Mouse (Mus musculus) brain, embryonic 14.5 days (tissue): ENCODE results near the gene Tm4sf1.

Source experiments
- CTCF ChIP-seq: fragments of 200-500 bp; IDR thresholded peaks from 2 replicates; pipeline ENCODE4 v1.5.1; 2012; ENCODE audit warnings: inconsistent platforms, mild to moderate bottlenecking, moderate library complexity, borderline replicate concordance; ENCODE audit not compliant: insufficient read depth, insufficient read length; ENCODE audit errors: extremely low read depth
- POLR2A ChIP-seq: fragments of 200-500 bp; IDR thresholded peaks from 2 replicates; pipeline ENCODE4 v1.6.1; 2012; ENCODE audit warnings: mild to moderate bottlenecking, inconsistent platforms, borderline replicate concordance; ENCODE audit not compliant: poor library complexity, insufficient read depth, insufficient read length, severe bottlenecking; ENCODE audit errors: extremely low read depth

DNA sequence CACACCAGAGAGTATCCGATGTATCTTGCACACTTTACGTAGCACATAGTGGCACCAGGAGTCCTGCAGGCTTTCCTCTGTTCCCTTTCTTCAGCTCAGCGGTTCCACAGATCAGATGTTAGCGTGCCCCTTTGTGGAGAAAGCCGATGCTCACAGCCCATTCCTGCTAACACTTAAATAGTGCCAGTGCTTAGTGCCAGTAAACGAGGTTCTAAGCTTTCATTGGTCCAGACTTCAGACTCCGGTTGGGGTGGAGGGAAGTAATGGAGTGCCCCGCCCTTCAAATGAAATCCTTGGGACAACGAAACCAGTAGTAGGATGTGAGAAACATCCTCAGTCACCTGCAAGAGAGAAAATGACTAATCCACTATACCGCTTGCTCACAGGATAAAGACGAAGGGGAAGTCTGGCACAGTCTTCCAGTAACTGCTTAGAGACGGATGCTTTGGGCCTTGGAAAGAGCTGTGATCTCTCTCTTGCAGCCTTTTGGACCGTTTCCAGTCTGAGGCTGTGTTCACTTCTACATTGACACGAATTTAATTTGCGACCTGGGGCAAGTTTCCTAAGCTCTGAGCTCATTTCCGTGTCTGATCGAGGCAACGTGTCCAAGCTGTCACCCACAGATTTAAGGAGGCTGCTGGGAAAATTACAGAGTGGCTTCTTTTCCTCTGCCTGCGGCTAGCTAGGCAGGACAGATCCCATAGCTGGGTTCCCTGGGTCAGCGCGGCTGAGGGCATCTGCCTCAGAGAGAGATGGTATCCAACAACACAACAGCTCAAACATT is 6.9 kb downstream of the Tm4sf1 start:
- TF ChIP-seq POLR2A (no peak), CTCF (no peak)
